Mouse (Mus musculus): Measurements from ENCODE around the gene Olfr9.
A peak's percentile ranks its signal among the peaks of the same experiment; 100 is the strongest.
"Not testable (repeated sequence)": the region's sequence is repeated elsewhere in the genome, so short reads cannot be mapped to it uniquely, and the experiment has no call there.

Olfr9 gene

DNA sequence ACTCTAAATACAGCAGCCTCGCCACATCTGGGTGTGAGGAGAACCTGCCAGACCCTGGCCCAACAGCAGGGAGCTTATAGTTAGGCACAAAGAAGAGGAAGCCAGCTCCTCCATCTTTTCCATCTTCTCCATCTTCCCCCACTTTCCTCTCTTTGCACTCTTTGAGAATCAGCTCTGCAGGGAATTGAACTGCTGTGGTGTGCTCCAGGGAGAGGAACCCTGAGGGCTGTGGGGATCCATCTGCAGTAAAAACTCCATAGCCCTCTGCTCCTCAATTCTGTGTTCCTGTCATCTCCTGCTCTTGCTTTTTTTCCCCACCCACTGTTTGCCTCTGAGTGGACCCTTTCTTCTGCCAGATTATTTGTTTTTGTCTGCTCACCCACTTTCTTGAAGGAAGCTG, at the start of gene Olfr9:
TSS of gene Olfr9 (plus strand) at position 301 of the 400 bp plus-strand sequence.
- DNase-seq (ENCODE audit: low spot score in 2 of 2): not testable (repeated sequence)

DNA sequence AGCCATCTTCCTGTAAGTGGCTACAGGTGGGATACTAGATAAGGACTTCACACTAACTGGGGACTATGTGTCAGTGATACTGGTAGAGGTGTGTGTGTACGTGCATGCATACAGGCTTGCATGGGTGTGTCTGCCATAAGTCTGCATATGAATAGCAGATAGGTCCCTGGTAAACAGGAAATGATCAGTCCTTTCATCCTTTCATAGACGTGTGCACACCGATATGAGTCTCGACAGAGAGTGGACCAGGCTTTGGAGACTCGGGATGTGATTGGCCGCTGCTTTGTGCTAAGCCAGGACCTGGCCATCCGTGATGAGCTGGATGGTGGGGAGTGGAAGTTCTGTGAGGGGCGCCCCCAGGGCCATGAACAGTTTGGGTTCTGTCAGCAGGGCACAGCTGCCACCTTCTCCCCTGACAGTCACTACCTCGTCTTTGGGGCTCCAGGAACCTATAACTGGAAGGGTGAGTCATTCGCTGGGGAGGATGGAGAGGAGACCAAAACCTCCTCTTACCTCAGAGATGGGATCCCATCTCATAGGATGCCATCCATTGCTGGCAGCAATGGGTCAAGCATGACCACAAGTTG, 48.7 kb upstream of the Olfr9 start:
- no peak for DNase-seq (ENCODE audit: low spot score in 2 of 2)

DNA sequence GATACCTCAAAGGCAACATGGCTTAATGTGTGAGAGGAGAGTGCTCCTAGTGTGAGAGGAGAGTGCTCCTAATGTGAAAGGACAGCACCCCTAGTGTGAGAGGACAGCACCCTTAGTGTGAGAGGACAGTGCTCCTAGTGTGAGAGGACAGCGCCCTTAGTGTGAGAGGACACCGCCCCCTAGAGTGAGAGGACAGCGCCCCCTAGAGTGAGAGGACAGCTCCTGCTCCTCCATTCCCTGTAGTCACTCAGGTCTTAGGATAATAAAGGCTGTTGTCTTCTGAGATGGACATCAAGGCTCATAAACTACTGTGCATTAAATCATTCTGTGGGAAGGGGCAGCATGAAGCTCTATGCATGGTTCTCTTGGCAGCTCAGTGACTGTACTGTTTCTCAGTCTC, 43.6 kb upstream of the Olfr9 start:
- DNase-seq (ENCODE audit: low spot score in 2 of 2): peak in 1 of 2 experiments; percentile 27

DNA sequence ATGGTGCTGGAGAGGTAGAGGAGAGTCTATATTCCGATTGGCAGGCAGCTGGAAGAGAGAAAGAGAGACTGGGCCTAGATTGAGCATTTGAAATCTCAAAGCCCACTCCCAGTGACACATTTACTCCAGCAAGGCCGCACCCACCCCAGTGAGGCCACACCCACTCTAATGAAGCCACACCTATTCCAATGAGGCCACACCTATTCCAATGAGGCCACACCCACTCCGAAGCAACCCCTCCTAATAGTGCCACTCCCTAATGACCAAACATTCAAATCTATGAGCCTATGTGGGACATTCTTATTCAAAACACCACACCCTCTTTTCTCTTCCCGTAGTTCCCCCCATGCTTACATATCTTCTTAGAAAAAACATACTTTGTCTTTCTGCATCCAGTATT, 41.7 kb upstream of the Olfr9 start:
- DNase-seq (ENCODE audit: low spot score in 2 of 2): no peak

DNA sequence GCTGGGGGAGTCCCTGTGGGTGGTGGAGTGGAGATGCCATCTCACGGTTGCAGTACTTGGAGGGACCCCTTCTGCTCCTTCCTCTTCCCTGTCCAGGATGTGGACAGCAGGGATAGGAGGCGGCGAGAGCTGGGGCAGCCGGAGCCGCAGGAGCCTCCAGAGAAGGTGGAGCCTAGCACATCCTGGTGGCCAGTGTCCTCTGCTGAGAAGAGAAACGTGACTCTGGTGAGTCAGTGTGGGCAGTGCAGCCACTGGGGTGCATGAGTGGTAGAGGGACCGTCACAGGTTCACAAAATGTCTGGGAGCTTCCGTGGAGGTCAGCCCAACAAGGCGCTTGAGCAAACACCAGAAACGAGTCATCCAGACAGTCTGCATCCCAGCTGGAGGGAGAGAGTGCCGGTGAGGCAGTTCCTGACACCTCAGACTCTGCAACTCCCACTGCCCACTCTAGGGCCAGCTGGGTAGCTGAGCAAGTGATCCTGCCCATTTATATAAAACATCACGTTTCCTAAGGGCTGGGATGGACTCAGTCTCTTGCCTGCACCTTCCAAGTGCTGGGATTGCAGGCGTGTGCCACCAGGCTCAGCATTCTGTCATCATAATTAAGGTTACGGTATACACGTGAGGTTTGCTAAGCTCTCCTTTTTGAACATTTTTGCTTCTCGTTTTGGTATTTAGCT, 38.9 kb upstream of the Olfr9 start:
- no peak for DNase-seq (ENCODE audit: low spot score in 2 of 2)

DNA sequence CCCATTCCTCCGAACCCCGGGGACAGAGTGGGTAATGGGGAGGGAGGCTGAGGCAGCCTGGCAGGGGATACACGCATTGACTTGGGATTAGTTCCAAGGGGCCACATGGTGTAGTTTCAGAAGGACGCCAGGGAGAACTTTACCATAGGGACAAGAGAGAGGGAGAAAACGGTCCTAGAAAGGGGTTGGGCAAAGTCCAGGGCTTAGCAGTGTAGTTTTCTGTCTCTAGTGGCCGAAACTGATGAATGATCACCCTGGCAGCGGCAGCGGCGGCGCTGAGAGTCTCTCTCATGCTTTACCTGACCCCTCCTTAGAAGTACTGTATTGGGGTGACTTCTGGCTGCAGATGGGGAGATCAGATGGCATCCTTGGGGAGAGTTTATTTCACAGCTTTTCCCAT, 30.9 kb upstream of the Olfr9 start:
- DNase-seq (ENCODE audit: low spot score in 2 of 2): no peak

DNA sequence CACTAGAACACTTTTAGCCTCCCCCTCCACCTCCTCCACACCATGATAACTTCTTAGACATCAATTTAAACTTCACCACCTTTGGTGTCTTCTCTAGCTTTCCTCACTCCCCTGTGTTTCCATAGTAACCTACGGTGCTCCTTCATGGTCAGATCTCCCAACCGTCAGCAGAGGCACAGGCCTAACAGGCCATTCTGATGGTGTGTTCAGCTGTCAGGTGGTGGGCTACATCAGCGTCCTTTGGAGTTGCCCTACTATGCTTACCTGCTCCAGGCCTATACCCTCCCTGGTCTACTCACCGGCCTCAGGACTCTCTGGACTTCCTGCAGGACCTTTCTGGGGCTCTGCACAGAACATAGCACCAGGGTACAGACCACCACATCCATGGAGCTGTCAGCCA, 29.1 kb upstream of the Olfr9 start:
- no peak for DNase-seq (ENCODE audit: low spot score in 2 of 2)

DNA sequence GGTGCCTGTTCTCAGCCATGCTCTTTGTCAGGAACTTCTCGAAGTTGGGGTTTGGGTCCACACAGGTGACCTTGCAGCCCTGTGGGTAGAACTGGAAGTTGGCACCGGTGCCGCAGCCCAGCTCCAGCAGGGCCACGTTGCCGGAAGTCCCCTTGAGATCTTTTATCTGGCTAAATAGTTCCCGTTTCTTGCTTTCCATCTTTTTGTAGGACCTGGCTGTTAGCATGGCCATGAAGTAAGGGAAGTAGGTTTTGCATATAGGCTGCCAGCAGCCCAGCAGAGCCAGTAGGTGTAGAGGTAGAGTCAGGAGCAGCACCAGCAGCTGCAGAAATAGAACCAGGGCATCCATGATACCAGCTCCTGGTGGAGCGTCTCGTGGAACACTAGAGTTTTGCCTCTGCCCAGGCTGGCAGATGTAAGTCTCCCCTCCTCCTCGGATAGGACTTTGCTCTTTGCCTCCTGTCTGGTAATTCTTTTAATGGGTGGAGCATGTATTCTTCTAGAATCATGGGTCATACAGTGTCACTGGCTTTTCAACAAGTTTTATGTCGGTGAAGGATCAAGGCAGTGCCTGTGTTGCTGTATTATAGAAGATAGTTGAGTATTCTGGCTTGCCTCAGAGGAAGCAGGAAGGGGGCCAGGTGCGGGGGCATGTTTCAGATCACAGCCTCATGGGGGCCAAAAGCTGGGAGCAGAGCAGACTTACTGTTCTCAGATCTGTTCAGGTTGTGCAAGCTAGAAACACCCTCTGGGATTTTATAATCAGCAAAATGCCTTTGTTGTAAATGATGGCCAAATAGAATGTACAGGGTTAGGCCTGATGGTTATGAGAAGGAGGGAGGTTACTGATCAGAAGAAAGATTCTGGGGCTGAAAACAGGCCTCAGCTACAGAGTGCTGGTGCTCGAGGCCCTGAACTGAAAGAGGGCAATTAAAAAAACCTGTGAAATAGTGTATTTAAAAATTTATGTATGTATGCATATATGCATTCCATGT, 28.3 kb upstream of the Olfr9 start, which contains the start of gene Mettl7b:
TSS of gene Mettl7b (minus strand) at position 399 of the 995 bp plus-strand sequence.
- DNase-seq (ENCODE audit: low spot score in 2 of 2): no peak

DNA sequence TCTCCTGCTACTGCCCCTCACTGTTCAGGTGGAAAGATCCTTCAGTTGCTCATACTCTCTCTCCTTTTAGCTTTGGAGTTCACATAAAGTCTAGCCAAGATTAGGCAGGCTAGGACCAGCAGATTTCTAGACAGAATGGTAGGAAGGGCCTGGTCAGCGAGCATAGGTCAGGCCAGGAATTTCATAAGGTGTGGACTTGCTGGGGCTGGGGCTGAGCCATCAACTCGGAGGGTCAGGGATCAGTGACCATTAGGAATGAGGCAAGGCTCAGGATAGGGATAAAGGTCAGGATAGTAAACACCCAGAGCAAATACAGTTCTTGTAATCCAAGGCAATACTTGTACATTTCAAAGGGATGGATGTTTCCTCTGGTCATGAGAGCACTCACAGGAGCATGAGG, 24.3 kb upstream of the Olfr9 start:
- no peak for DNase-seq (ENCODE audit: low spot score in 2 of 2)

DNA sequence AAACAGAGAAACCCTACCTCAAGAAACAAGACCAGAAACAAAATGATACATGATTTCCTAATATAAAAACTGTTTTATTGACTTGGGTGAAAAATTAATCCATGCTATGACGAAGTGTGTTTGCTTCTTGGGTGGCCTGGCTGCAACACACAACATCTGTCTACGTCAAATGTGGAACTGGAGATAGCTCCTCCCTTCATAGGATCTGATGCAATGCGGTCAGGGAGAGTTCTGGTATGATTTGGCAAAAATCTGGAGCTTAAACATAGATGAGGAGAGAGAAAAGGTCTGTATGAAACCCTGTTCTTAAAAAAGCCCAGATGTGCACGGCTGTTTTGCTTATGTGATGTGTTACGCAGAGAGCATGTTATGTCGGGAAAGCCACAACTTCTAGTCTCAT, 23.4 kb upstream of the Olfr9 start:
- DNase-seq (ENCODE audit: low spot score in 2 of 2): no peak

DNA sequence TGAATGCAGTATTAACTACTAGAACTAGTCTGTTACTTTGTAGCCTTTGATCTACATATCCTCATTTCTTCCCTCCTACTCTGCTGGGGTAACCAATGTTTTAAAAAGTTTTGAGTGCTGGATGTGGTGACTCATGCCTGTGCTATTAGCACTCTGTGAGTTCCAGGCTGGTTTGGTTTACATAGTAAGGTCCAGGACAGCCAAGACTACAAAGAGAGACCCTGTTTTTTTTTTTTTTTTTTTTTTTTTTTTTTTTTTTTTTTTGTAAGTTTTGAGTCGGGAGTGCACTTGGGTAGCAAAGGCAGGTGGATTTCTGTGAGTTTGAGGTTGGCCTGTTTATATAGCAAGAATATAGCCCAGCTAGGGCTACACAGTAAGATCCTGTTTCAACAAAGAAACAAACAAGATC, 20.9 kb upstream of the Olfr9 start:
- no peak for DNase-seq (ENCODE audit: low spot score in 2 of 2)

DNA sequence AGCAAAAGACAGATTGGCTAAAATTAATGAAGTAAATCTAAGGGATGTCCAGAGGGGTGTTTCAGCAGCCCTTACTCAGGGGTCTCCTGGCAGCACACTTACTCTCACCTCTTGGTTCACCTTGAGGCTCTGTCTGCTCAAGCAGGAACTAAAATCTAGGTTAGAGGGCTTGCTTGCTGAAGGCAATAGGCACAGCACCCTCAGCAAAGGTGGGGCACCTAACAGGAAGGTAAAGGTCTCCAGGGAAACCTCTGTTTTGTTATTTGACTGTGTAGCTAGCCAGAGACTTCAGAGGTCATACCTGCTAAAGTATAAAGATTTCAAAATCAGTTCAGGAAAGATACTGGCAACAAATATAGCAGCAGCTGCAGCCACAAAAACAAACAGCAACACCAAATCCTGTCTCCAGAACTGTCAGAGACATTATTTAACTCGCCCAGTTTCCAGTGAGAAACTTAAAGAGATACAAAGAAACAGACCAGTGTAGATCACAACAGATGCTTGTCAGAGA, 18.4 kb upstream of the Olfr9 start:
- no peak for DNase-seq (ENCODE audit: low spot score in 2 of 2)

DNA sequence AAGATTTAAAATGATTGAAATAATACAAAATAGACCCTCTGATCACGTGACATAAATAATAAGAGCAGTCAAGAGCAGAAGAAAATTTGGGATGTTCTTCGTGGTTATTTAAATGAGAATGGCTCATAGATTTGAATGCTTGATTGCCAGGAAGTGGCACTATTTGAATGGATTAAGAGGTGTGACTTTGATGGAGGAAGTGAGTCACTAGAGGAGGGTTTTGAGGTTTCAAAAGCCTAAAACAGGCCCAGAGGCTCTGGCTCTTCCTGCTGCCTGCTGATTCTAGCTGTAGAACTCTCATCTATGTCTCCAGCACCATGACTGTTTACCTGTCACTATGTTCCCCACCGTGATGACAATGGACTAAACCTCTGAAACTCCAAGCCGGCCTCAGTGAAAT, 16.4 kb upstream of the Olfr9 start:
- no peak for DNase-seq (ENCODE audit: low spot score in 2 of 2)

DNA sequence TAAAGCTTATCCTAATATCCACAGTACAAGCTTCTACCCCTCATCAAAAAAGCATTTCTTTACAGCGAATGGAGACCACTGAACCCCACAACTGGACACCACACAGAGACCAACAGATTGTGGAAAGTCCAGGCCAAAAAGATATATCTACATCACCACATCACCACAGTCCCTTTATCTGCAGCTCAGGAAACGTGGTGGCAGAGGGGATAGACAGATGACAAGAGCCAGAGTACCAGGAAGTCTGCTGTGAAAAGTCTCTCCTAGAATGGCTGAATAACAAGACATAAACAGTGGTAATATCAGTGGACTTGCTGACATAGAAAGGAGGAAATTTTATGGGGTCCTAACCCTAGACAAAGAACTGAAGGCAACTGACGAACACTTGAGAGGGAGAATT, 12.8 kb upstream of the Olfr9 start:
- DNase-seq (ENCODE audit: low spot score in 2 of 2): no peak

DNA sequence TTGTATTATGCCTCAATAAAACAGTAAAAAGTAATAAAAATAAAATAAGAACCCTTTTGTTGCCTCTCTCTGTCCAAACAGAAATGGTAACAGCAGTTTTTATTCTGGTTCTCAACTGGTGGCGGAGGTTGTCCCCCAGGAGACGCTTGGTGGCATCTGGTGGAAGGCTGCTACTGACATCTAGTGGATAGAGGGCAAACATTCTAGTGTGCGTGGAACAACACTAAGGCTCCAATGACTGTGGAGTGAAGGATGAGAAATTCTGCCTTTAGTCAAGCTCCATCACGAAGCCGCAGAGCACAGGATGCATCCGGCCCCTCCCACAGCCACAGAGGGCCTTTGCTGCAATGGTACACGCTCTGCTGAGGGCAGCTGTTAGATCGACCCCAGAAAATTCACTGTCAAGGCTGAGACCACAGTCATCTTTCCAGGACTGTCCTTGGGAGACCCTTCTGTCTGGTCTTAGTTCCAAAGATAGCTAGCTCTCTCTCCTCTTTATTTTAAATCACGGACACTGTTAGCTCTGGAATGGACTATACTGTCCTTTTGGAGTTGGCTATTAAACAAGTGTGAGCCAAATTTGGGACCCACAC, 11.6 kb upstream of the Olfr9 start:
- peak; percentile 9 to 33 for DNase-seq (ENCODE audit: low spot score in 2 of 2)

DNA sequence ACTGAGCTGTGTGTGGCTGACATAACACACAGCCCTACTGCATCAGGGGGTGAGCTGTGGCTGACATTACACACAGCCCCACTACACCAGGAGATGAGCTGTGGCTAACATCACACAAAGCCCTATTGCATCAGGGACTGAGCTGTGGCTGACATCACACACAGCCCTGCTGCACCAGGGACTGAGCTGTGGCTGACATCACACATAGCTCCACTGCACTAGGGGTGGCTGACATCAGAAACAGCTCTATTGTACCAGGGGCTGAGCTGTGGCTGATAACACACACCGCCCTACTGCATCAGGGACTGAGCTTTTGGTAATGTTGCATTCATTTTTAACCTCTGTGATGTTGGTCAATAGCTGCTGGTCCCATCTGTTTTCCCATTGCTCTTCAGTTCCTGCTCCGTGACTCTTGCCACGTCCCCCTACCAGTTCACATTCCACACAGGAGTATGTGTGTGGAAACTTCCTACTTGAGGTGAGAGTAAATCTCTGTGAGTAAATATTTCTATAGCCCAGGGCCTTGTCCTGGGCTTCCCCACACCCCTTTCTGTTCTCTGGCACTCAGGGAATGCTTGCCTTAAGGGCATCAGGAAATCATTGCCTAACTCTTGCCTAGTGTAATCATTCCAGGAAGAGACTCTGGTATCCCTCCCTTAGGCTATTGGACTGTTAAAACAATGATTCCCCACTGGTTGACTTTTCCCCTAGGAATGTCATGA, 8.4 kb upstream of the Olfr9 start:
- no peak for DNase-seq (ENCODE audit: low spot score in 2 of 2)

DNA sequence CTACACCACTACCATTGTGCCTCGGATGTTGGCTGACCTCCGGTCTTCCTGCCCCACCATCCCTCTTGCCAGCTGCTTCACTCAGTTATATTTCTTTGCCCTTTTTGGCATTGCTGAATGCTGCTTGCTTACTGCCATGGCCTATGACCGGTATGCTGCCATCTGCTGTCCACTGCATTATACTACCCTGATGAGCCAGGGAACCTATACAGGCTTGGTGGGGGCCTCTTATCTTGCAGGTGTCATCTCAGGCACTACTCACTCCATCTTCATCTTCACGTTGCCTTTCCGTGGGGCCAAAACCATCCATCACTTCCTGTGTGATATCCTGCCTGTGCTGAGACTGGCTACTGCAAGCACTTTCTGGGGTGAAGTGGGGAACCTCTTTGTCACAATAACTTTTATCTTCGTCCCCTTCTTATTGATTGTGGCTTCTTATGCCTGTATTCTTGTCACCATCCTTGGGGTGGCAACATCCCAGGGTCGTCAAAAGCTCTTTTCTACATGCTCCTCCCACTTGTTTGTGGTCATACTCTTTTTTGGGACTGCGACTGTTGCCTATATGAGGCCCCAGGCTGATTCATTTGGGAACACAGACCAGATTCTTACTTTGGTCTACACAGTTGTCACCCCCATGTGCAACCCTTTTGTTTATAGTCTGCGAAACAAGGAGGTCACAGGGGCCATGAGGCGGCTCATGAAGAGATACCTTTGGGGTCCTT, 1.1 kb downstream of the Olfr9 start:
- not testable (repeated sequence) for DNase-seq (ENCODE audit: low spot score in 2 of 2)

DNA sequence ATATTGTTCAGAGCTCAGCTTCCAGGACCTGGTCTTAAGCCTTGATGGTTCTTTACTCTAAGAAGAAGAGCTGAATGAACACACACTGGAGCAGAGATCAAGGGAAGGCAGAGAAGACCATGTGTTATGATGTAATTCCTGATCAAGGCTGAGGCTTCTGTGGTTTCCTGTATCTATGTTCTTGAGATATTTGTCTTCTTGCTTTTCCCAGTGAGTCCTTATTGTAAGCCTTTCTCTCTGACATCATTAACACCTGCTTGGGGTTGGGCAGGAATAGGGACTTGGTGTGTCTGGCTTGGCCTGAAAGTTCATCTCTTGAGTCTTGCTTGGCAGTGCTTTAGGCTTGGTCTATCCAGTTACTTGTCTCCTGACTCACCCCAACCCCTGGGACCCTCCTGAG, 1.8 kb downstream of the Olfr9 start:
- DNase-seq (ENCODE audit: low spot score in 2 of 2): no peak

DNA sequence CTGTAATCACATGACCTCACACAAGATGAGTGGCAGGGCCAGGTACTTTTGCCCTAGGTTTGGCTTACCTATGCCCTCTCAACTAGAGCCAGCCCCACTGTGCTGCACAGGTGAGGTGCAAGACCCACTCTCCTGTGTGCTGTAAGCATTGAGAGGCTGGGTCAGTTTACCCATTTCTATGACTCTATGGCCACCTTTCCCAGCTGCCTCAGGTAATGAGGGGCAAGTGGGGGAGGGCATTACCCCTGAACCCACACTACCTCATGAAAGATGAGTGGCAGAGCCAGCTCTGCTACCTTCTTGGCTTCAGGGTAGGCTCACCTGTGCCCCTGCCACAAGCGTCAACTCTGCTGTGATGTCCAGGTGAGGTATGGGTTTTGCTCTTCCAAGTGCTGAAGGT, 6.6 kb downstream of the Olfr9 start:
- no peak for DNase-seq (ENCODE audit: low spot score in 2 of 2)

DNA sequence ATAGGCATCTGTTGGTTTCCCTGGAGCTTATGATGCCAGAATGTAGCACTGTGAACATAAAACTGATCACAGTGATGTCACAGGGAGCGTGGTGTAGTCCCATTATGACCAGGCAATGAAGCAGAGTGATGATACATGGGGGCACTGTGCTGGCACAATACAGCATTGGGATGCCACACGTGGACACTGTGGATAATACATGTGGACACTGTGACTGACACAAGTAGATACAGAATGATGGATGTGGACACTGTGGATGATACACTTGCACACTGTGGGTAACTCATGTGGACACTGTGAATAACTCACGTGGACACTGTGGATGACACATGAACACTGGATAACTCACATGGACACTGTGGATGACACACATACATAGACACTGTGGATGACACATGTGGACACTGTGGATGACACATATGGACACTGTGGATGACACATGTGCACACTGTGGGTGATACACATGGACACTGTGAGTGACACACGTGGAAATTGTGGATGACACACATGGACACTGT, 7.4 kb downstream of the Olfr9 start:
- DNase-seq (ENCODE audit: low spot score in 2 of 2): no peak

Measured in heart, adult 9 months (tissue).